Mouse (Mus musculus) spleen, adult 2 months (tissue): ENCODE results near the gene Ccdc148. TPM values are rescaled to one million over a fixed set of nuclear protein-coding genes. Genes with fewer than 3 reads are reported as not detected.

ENCODE experiments used
- DNase-seq, 2 experiments: peaks; one replicate each; pipeline versions ENCODE4 v3.0.0 to v3.0.0-alpha.2; 2012 to 2021; ENCODE audit warnings: low spot score in 2 of 2, low read depth in 1 of 2
- H3K27ac ChIP-seq: fragments of 200-500 bp; 2 replicates; pipeline ENCODE4 v1.5.1; 2012; ENCODE audit warnings: low read length, inconsistent platforms; ENCODE audit not compliant: insufficient read depth
- H3K27me3 ChIP-seq: fragments of 200-500 bp; 2 replicates; pipeline ENCODE4 v1.6.1; 2012; ENCODE audit warnings: mild to moderate bottlenecking, moderate library complexity, low read length, inconsistent platforms; ENCODE audit not compliant: control insufficient read depth, insufficient read depth
- H3K36me3 ChIP-seq: fragments of 200-500 bp; 2 replicates; pipeline ENCODE4 v1.6.1; 2012; ENCODE audit warnings: mild to moderate bottlenecking, low read length, inconsistent platforms; ENCODE audit not compliant: control insufficient read depth, insufficient read depth
- H3K4me1 ChIP-seq: fragments of 200-500 bp; 2 replicates; pipeline ENCODE4 v1.6.1; 2011; ENCODE audit warnings: inconsistent platforms; ENCODE audit not compliant: control insufficient read depth, insufficient read depth, insufficient read length
- H3K4me3 ChIP-seq: fragments of 200-500 bp; 2 replicates; pipeline ENCODE4 v1.5.1; 2011; ENCODE audit warnings: mild to moderate bottlenecking, inconsistent platforms; ENCODE audit not compliant: insufficient read depth, insufficient read length; ENCODE audit errors: extremely low read depth
- CTCF ChIP-seq: fragments of 200-500 bp; IDR thresholded peaks from 2 replicates; pipeline ENCODE4 v1.5.1; 2011; ENCODE audit warnings: mild to moderate bottlenecking, inconsistent platforms; ENCODE audit not compliant: insufficient read depth, insufficient read length, insufficient replicate concordance; ENCODE audit errors: extremely low read depth
- POLR2A ChIP-seq: fragments of 200-500 bp; IDR thresholded peaks from 2 replicates; pipeline ENCODE4 v1.6.1; 2011; ENCODE audit warnings: low read depth, low read length, inconsistent platforms
- WGBS: fragments of 180-500 bp; shearing (Covaris S2); methylation state at CpG from one replicate; pipeline ENCODE4 v1.1.7; 2018; 5-methylcytosine and 5-hydroxymethylcytosine counted together
- polyA plus RNA-seq: library from polyadenylated mRNA; depleted of rRNA; stranded (reverse); fragments of >200 nt; gene quantifications from 2 replicates; pipeline ENCODE4 v1.2.3, GENCODE M21; 2012

The Ccdc148 gene
- polyA plus RNA-seq, 1 experiment = 0.34 TPM

DNA sequence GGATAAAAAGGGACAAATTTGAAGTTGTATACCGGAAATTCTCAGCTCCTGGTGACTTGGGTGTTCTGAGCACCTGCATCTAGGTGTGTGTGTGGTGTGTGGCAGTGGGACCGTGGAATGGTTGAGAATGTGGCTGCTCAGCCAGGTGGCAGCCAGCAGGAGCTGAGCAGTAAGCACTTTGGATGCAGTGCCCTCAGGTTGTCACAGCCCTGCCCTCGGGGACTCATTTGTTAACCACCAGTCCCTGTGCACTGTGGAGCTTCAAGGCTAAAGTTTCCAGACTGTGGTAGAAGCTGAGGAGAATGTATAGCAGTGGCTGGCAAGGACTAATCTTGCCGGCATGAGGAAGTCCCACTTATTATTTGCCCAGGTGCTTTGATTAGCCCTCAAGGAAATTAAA lies 7.3 kb upstream of the Ccdc148 start:
- no peaks in the 10 kb centered on the region for H3K4me1 ChIP-seq
- no peaks in the 10 kb centered on the region for H3K36me3 ChIP-seq
- no peak overlapping the region for H3K4me3 ChIP-seq
- no peaks in the 10 kb centered on the region for H3K27me3 ChIP-seq
- DNase-seq = no peak
- TF ChIP-seq POLR2A (no peak), CTCF (no peak)
- no peak overlapping the region for H3K27ac ChIP-seq
- WGBS = 80% methylated on average over 4 of the region's 4 CpGs

DNA sequence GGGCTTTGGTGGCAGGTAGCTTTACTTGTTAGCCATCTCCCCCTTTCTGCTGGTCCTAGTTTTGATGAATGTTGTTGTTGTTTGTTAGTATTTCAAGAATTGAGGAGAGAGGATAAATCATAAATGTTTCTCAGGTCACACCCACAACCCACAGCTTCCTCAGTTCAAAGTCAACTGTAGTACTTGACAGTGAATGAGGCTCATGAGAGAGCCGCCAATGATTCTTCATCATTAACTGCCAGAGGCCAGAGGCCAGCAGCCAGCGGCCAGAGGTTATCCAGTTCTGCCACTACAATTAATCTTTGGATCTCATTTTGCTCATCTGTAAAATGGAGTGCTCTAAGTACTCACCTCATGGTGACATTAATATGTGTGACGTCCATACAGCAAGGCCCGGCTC lies 6.5 kb upstream of the Ccdc148 start:
- Histone ChIP-seq H3K36me3 (no peaks in the 10 kb centered on the region), H3K27ac (no peak overlapping the region), H3K4me3 (no peak overlapping the region), H3K4me1 (no peaks in the 10 kb centered on the region), H3K27me3 (no peaks in the 10 kb centered on the region)
- TF ChIP-seq CTCF = no peak
- no peak for TF ChIP-seq POLR2A
- DNase-seq = no peak
- 79% methylated on average over 4 of the region's 4 CpGs for WGBS

DNA sequence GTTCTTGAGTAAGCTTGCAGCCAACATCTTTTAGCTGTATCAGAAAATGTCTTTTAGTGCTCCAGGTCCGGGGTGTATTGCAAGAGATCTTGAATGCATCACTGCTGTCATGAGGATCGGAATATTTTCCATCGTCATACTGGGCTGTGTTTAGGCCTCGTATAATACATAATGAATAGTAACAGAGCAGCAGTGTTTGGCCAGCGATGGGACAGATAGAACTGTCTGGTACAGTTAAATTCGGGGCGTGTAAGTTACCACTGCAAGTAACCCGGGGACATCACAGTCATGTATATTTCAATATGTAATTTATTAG lies 1.8 kb upstream of the Ccdc148 start:
- Histone ChIP-seq H3K27me3 (peaks cover 9% of the 10 kb centered on the region; the same call in 1 of the 2 replicates), H3K4me1 (peaks cover 8% of the 10 kb centered on the region), H3K36me3 (no peaks in the 10 kb centered on the region), H3K27ac (no peak overlapping the region), H3K4me3 (no peak overlapping the region)
- TF ChIP-seq CTCF (no peak), POLR2A (no peak)
- WGBS = 71% methylated on average over 8 of the region's 8 CpGs
- no peak for DNase-seq

DNA sequence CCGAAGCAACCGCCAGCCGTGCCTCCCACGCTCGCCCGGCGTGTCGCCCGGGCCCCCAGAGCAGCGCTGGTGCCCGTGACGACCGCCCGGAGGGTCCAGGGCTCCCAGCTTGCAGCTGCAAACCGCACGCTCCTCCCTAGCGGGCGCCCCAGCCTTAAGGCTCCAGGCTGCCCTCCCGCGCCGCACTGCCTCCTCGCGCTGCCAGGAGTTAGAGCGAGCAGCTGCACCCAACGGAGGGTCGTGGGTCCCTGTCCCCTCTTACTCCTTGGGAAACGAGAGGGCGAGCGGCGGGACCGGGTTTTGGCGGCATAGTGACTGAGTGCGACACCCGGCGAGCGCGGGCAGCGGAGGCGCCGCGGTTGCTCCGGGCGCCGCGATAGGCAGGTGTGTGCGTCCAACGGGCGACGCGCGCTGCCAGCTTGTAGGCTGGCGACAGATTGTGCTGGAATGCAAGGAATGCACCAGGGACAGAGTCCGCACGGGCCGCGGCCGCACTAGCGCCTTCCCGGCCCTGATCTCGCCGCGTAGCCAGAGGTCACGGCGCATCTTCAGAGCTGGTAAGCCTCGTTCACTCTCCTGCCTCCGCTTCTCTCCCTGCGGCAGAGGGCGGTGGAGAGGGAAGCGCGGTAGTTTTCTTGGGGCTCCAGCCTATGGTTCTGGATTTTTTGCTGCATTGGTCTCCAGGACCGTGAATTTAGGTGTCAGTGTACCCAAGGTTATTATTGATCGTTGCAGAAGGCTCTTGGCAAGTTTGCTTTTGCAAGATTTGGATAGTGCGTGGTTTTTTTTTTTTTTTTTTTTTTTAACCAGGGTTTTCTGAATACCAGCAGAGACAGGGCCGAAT lies 1.2 kb upstream of the Ccdc148 start:
- 2% methylated on average over 73 of the region's 74 CpGs for WGBS
- Histone ChIP-seq H3K4me3 (peak overlapping the region; percentile 79), H3K36me3 (no peaks in the 10 kb centered on the region), H3K27ac (no peak overlapping the region), H3K27me3 (peaks cover 9% of the 10 kb centered on the region; the same call in 1 of the 2 replicates), H3K4me1 (peaks cover 8% of the 10 kb centered on the region)
- DNase-seq = peak in 1 of 2 experiments; percentile 39
- TF ChIP-seq POLR2A (no peak), CTCF (no peak)

DNA sequence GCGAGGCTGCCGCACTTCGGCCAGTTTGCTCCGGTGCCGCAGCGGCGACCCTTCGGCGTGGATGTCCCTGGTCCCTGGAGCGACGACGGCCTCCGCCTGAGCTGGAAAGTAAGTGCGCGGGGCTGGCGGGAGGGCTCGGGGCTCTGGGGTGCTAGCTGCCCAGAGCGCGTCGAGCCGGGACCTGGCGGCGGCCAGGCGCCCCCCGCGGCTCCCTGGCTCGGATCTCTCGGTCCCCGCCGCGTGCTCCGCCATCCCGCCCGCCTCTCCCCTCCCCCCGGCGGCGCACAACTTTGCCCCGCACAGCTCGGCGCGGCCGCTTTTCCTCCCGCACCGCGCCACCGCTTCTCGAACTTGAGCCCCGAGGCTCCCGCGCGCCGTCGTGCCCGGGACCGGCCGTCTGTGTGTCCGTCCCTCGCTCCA lies 548 bp upstream of the Ccdc148 start:
- peaks cover 9% of the 10 kb centered on the region; the same call in 1 of the 2 replicates for H3K27me3 ChIP-seq

DNA sequence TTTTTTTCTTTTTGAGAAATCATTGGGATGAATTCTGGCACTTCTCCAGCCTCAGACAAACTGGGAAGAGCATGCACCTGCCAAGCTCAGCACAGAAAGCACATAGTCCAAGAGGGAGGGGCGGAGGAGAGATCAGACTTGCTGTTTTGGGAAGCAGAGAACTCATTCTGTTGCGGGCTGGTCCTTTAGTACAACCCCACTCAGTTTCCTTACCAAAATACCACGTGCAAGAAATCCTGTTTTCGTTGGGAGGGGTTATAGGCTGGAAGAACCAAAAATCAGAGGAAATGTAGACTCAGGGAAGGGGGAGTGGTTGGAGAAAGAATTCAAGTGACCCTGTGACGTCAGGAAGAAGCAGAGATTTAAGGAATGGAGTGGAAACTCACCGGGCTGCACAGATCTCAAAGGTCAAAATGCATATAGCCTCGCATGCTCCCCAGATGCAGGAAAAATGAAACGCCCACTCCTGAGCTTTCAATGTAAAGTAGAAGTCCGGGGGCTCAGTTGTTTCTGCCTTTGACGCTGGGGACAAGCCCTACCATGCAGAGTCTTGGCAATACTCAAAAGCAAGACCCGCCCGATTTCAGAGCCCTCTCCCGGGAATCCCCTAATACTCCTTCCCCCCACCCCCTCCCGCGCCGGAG lies 400 bp downstream of the Ccdc148 start:
- Histone ChIP-seq H3K4me3 (peak overlapping the region; percentile 46; the same call in 1 of the 2 replicates), H3K4me1 (peaks cover 8% of the 10 kb centered on the region), H3K27me3 (peaks cover 9% of the 10 kb centered on the region; the same call in 1 of the 2 replicates), H3K27ac (no peak overlapping the region), H3K36me3 (no peaks in the 10 kb centered on the region)
- WGBS = 4% methylated on average over 16 of the region's 16 CpGs
- TF ChIP-seq CTCF (no peak), POLR2A (no peak)
- DNase-seq = no peak

More for the DNA sequence above, 548 bp upstream of the Ccdc148 start:
- WGBS = under 1% methylated on average over 55 of the region's 58 CpGs
- Histone ChIP-seq H3K4me3 (peak overlapping the region; percentile 79), H3K36me3 (no peaks in the 10 kb centered on the region), H3K4me1 (peaks cover 8% of the 10 kb centered on the region), H3K27ac (no peak overlapping the region)
- TF ChIP-seq CTCF (no peak), POLR2A (no peak)
- no peak for DNase-seq

DNA sequence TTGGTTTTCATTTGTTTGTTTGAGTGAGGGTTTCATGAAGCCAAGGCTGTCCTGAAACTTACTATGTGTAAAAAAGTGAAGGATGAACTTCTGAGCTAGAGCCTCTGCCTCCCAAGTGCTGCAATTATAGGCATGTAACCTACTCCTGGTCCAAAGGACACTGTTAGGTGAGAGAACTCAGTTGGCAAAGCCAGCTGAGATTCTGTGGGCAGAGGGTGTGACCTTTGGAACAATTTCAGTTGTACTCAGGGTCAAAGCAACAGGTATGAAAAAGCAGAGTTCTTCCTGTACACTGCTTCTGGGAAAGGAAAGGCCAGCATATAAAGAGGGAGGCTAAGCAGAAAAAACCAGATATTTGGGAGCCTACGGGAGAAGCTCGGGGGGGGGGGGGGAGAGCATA lies 2.4 kb downstream of the Ccdc148 start:
- Histone ChIP-seq H3K4me3 (no peak overlapping the region), H3K27ac (no peak overlapping the region), H3K36me3 (no peaks in the 10 kb centered on the region), H3K4me1 (peaks cover 8% of the 10 kb centered on the region), H3K27me3 (peaks cover 9% of the 10 kb centered on the region; the same call in 1 of the 2 replicates)
- WGBS = 81% methylated on average over 2 of the region's 2 CpGs
- no peak for TF ChIP-seq CTCF
- TF ChIP-seq POLR2A = no peak
- DNase-seq = no peak
